Mouse (Mus musculus) kidney, postnatal 0 days (tissue): ENCODE measurements at regions not wholly inside any gene's neighbourhood (a gene's known extent, or its start where the extent isn't known, plus 50 kb on each side); places are given as distances from the start of the nearest gene placed in this dataset.

Source experiments
- ATAC-seq: fragments of 200-750 bp; cut with Nextera tagmentation; replicated peaks from 2 replicates; pipeline ENCODE4 v1.8.0; 2017; ENCODE audit warnings: low read depth, moderate number of reproducible peaks, moderate TSS enrichment, moderate library complexity; ENCODE audit not compliant: low FRiP score
- DNase-seq: peaks from one replicate; pipeline ENCODE4 v3.0.0-alpha.2; 2016; ENCODE audit warnings: low spot score
- H3K27ac ChIP-seq: fragments of 300-500 bp; sonication (generic); 2 replicates; pipeline ENCODE4 v1.5.1; 2014; ENCODE audit warnings: mild to moderate bottlenecking
- H3K27me3 ChIP-seq: fragments of 300-500 bp; sonication (generic); 2 replicates; pipeline ENCODE4 v1.6.1; 2014; ENCODE audit warnings: low read length, mixed read lengths; ENCODE audit not compliant: insufficient read depth
- H3K36me3 ChIP-seq: fragments of 300-500 bp; sonication (generic); 2 replicates; pipeline ENCODE4 v1.6.1; 2014; ENCODE audit warnings: low read length, mixed read lengths; ENCODE audit not compliant: insufficient read depth
- H3K4me1 ChIP-seq: fragments of 300-500 bp; sonication (generic); replicated peaks from 2 replicates; pipeline ENCODE4 v1.6.1; 2014; ENCODE audit warnings: antibody characterized with exemption, low read length, mixed read lengths; ENCODE audit not compliant: insufficient read depth
- H3K4me2 ChIP-seq: fragments of 300-500 bp; sonication (generic); 2 replicates; pipeline ENCODE4 v1.6.1; 2014; ENCODE audit warnings: mild to moderate bottlenecking, low read length, moderate library complexity, mixed read lengths
- H3K4me3 ChIP-seq: fragments of 300-500 bp; sonication (generic); replicated peaks from 2 replicates; pipeline ENCODE4 v1.5.1; 2014; ENCODE audit warnings: low read depth, low read length
- H3K9ac ChIP-seq: fragments of 300-500 bp; sonication (generic); 2 replicates; pipeline ENCODE4 v1.6.1; 2014; ENCODE audit warnings: low read depth, low read length
- H3K9me3 ChIP-seq: fragments of 300-500 bp; sonication (generic); replicated peaks from 2 replicates; pipeline ENCODE4 v1.6.1; 2016; ENCODE audit warnings: low read length, inconsistent platforms, mixed read lengths
- CTCF ChIP-seq: IDR thresholded peaks from 2 replicates; pipeline ENCODE4 v1.5.1; 2016; ENCODE audit warnings: antibody characterized with exemption, low read depth, mild to moderate bottlenecking, moderate library complexity
- WGBS: fragments of 180-500 bp; shearing (Covaris S2); extraction: QIAGEN DNeasy Blood & Tissue Kit; methylation state at CpG from one replicate; pipeline ENCODE4 v1.1.7; 2014; 5-methylcytosine and 5-hydroxymethylcytosine counted together

DNA sequence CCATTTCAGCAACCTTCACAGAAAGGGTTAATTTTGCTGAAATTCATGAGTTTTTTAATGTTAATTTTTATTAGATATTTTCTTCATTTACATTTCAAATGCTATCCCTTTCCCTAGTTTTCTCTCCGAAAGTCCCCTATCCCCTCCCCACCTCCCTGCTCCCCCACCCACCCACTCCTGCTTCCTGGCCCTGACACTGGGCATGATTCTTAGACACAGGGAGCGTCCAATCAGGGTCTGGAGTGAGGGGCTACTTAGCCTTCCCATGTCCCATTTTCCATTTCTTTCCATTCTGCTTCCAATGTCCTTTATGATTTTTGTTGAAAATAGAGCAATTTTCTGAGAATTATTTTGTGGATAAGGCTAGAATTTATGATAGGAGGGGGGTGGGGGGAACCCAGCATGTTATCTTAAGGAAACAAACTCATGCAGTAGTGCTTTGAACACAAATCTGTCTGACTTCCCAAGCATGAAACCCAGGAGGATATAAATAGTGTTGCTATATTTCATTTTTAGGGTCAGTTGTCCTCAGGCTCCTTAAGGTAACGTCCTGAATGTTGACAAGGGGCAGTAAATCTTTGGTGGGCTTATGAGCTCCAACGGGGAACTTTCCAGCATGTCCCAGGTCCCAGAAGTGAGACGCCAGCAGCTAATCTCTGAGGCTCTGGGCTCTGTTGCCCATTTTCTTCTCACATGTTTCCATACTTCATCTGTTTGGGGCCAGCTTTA is 254.0 kb downstream of the 4930544G11Rik start:
- Histone ChIP-seq H3K4me2 (peak overlapping the region; percentile 15; the same call in 1 of the 2 replicates), H3K4me1 (no peaks in the 10 kb centered on the region), H3K27me3 (no peaks in the 10 kb centered on the region), H3K36me3 (no peaks in the 10 kb centered on the region), H3K9ac (no peak overlapping the region), H3K4me3 (no peak overlapping the region), H3K9me3 (no peaks in the 10 kb centered on the region), H3K27ac (no peak overlapping the region)
- DNase-seq (peak; percentile 86), ATAC-seq (peak; percentile 66; the same call in 1 of the 2 replicates)
- WGBS = 16% methylated on average over 5 of the region's 5 CpGs
- no peak for TF ChIP-seq CTCF

DNA sequence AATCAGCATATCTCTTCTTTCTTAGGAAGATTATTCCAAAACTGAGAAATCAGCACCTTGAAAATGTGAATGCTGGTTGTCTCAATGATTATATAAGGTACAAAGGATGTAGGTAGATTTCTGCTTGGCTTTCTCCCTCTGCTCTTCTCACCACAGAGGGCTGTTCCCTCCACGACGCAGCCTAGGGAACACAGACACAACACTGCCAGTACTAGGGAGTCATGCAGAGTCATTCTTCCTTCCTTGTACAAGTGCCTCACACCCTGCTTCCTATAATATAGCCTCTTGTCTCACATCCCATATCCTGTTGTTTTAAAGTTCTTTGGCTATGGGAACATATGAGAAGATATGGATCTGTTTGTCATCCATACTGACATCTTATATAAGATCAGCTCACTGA is 265.1 kb downstream of the 4930544G11Rik start:
- Histone ChIP-seq H3K4me2 (no peak overlapping the region), H3K9ac (no peak overlapping the region), H3K4me1 (no peaks in the 10 kb centered on the region), H3K36me3 (no peaks in the 10 kb centered on the region), H3K27me3 (no peaks in the 10 kb centered on the region), H3K9me3 (no peaks in the 10 kb centered on the region), H3K4me3 (no peak overlapping the region), H3K27ac (no peak overlapping the region)
- ATAC-seq = no peak
- TF ChIP-seq CTCF = no peak
- WGBS = 65% methylated on average over 2 of the region's 2 CpGs
- DNase-seq = no peak

DNA sequence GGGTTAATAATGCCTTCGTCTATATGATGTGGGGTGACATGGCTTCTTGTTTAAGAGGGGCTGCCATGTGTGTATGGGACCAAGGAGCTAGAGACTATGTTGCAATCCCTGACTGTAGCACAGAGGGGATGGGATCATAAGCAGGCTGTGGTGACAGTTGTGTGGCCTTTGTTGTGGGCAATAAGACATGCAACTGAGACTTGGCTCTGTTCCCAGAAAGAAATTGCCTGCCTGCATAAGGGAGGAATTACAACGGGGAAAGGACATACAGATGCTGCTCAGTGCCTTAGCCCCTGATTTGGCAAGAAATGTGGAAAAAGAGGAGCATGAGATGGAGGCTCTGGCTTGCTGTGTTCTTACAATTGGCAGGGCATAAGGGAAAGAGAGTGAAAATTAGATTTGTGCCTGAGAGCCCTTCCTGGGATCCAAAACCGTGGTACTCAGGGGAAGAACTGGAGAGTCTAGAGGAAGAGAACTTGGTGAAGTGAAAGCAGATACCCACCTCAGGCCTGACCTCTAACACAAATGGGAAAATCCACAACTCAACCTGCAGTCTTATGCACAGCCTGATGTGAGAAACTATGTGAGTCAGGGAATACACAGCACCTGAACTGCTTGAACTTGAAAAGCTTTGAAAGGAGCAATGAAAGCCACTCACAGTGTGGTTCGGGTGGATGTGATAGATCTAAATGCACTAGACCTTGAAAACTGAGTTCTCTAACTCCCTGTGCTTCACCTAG is 271.9 kb downstream of the 4930544G11Rik start:
- Histone ChIP-seq H3K9ac (no peak overlapping the region), H3K4me2 (no peak overlapping the region), H3K4me1 (no peaks in the 10 kb centered on the region), H3K36me3 (no peaks in the 10 kb centered on the region), H3K27me3 (no peaks in the 10 kb centered on the region), H3K9me3 (no peaks in the 10 kb centered on the region), H3K27ac (no peak overlapping the region), H3K4me3 (no peak overlapping the region)
- no peak for TF ChIP-seq CTCF
- 61% methylated on average over 4 of the region's 4 CpGs for WGBS
- DNase-seq = peak; percentile 7
- no peak for ATAC-seq

DNA sequence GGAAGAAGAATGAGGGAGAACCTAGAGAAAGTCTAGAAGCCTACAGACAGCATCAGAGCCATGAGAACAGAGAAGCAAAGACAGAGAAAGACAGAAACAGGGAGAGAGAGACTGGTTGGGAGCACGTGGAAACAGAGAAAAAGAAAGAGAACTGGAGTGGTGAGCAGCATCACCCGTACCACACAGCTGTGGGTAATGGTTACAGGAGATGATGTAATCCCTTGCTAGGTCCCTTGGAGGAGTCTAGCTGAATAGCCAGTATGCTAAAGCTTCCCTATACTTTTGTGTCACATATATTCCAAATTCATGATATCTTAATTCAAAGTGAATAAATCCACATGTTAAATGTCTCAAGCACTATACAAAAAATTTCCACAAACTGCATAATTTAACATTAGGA is 284.0 kb downstream of the 4930544G11Rik start:
- Histone ChIP-seq H3K4me1 (no peaks in the 10 kb centered on the region), H3K4me2 (no peak overlapping the region), H3K9ac (no peak overlapping the region), H3K36me3 (no peaks in the 10 kb centered on the region), H3K27me3 (no peaks in the 10 kb centered on the region), H3K9me3 (no peaks in the 10 kb centered on the region), H3K4me3 (no peak overlapping the region), H3K27ac (no peak overlapping the region)
- DNase-seq (no peak), ATAC-seq (no peak)
- TF ChIP-seq CTCF = no peak
- 69% methylated on average over 2 of the region's 2 CpGs for WGBS

DNA sequence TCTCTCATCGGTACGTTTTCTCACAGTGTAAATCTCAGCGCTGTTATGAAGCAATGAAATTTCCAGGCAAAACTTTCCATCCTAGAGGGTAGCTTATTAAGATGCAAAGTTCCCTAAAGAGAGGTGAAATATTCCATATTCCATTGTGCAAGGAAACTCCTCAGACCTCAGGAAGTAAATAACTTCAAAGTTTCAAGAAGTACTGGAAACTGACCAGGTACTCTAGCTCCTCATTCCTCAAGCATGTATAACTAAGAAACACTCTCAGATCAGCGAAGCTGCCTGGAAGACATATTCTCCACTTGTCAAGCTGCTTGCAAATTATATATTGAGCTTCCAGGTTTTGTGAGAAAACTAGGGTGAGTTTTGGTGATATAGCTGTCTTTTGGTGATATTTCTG is 279.8 kb upstream of the Mad2l1 start:
- Histone ChIP-seq H3K27ac (no peak overlapping the region), H3K4me1 (no peaks in the 10 kb centered on the region), H3K4me3 (no peak overlapping the region), H3K9ac (no peak overlapping the region), H3K9me3 (no peaks in the 10 kb centered on the region), H3K27me3 (no peaks in the 10 kb centered on the region), H3K36me3 (no peaks in the 10 kb centered on the region), H3K4me2 (no peak overlapping the region)
- no peak for TF ChIP-seq CTCF
- 88% methylated on average over 4 of the region's 4 CpGs for WGBS
- ATAC-seq (no peak), DNase-seq (no peak)

DNA sequence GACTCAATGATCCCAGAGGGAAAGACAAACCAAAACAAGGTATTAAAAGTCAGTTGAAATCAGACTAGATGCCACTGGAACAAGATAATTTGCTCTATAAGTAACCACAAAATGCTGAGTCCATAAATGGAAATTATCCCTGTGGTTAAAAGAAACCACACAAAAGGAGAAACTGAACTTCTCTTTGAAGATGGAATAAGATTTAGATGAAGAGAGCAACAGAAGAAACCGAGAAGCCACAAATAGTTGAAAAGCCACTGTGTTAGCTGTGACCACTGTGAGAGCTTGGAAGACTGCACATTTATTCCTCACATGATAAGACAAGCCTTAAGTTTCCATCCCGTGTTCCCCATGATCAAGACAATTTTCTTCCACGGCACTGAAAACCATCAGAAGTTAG is 271.8 kb upstream of the Mad2l1 start:
- no peak for ATAC-seq
- 90% methylated on average over 3 of the region's 3 CpGs for WGBS
- no peak overlapping the region for H3K4me3 ChIP-seq

More for the DNA sequence above, 271.8 kb upstream of the Mad2l1 start:
- Histone ChIP-seq H3K4me2 (no peak overlapping the region), H3K9ac (no peak overlapping the region), H3K9me3 (no peaks in the 10 kb centered on the region), H3K27me3 (no peaks in the 10 kb centered on the region), H3K4me1 (no peaks in the 10 kb centered on the region), H3K36me3 (no peaks in the 10 kb centered on the region), H3K27ac (no peak overlapping the region)
- no peak for DNase-seq
- no peak for TF ChIP-seq CTCF
